Mouse (Mus musculus) bone marrow, adult 2 months (tissue): ENCODE measurements around the gene Bmper. TPM values are rescaled to one million over a fixed set of nuclear protein-coding genes. Genes with fewer than 3 reads are reported as not detected.

Experiments
- H3K27ac ChIP-seq: fragments of 200-500 bp; 2 replicates; pipeline ENCODE4 v1.5.1; 2012; ENCODE audit warnings: low read depth, mild to moderate bottlenecking, control low read depth, inconsistent platforms, low read length; ENCODE audit not compliant: control insufficient read depth, poor library complexity, insufficient read depth
- H3K4me1 ChIP-seq: fragments of 200-500 bp; 2 replicates; pipeline ENCODE4 v1.6.1; 2011; ENCODE audit warnings: low read length; ENCODE audit not compliant: control insufficient read depth, insufficient read depth
- H3K4me3 ChIP-seq: fragments of 200-500 bp; replicated peaks from 2 replicates; pipeline ENCODE3; 2011; ENCODE audit warnings: mild to moderate bottlenecking, low read depth, low read length, control low read depth; ENCODE audit not compliant: control insufficient read depth
- CTCF ChIP-seq: fragments of 200-500 bp; IDR thresholded peaks from 2 replicates; pipeline ENCODE4 v1.5.1; 2011; ENCODE audit warnings: low read length, control low read depth; ENCODE audit not compliant: control insufficient read depth, insufficient read depth
- POLR2A ChIP-seq: fragments of 200-500 bp; IDR thresholded peaks from 2 replicates; pipeline ENCODE4 v1.6.1; 2011; ENCODE audit warnings: low read depth, mild to moderate bottlenecking, control low read depth, low read length, borderline replicate concordance; ENCODE audit not compliant: control insufficient read depth
- WGBS: fragments of 180-500 bp; shearing (Covaris S2); methylation state at CpG from one replicate; pipeline ENCODE4 v1.1.7; 2018; 5-methylcytosine and 5-hydroxymethylcytosine counted together
- polyA plus RNA-seq: library from polyadenylated mRNA; stranded (reverse); fragments of >200 nt; gene quantifications from 2 replicates; pipeline ENCODE4 v1.2.4, GENCODE M21; 2011; ENCODE audit warnings: low replicate concordance; ENCODE audit not compliant: missing spikeins, insufficient read depth, insufficient read length

Gene Bmper
- polyA plus RNA-seq, 1 experiment: not detected

DNA sequence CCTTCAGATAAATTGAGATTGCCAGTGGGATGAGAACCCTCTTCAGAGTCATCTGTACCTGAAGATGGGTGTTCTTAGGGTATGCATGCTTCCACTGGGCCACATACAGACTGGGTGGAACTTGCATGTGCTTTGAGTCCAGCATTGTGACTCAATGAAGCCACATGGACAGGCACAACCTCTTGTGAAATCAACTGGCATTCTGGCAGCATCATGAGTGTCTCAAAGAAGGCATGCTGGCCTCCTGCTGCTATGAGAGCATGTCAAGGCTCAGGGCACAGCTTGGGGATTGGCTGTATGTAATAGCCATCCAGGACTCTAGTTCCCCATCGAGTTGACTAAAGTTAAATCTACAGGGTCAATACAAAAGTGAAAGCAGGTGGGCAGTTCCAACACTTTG, 200.9 kb downstream of the Bmper start:
- TF ChIP-seq CTCF (no peak), POLR2A (no peak)
- 67% methylated on average over 1 of the region's 1 CpGs for WGBS
- no peaks in the 10 kb centered on the region for H3K4me1 ChIP-seq
- H3K4me3 ChIP-seq: no peak overlapping the region
- no peak overlapping the region for H3K27ac ChIP-seq

DNA sequence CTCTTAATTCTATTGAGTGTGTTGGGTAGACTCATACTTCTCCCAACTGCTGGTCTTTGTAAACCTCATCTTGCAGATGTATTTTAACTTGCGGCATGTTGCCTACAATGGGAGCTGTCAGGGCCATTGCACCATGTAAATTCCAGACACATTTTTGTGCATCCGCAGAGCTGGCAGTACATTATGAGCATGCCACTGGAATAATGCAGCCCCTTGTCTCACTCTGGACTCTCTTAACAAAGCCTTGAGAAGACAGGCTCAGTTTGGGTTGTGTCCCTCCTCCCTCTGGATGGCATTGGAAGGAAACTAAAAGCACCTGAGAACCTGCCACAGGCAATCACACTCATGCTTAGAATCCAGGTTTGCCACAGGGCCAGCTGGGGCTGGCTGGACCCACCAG, 209.8 kb downstream of the Bmper start:
- 86% methylated on average over 2 of the region's 2 CpGs for WGBS
- TF ChIP-seq CTCF: no peak
- no peak for TF ChIP-seq POLR2A
- Histone ChIP-seq H3K4me3 (no peak overlapping the region), H3K4me1 (no peaks in the 10 kb centered on the region), H3K27ac (no peak overlapping the region)

DNA sequence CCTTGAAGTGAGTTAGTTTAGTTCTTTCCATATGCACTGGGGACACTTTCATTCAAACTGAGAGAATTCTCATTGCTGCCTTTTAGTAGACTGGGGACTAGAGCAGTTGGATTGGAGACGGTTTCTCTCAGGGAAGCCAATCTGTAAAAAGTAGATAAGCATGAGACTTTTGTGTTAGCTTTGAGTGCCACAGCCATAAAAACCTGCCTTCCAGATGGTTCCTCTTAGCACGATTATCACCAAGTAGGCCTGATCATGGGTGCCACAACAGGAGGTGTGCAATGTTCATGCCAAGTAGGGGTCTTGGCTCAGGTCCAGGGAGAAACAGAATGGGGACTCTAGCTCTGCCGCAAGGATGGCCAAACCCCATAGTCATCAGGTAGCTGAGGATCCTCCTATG, 210.4 kb downstream of the Bmper start:
- H3K27ac ChIP-seq: no peak overlapping the region
- 41% methylated on average over 3 of the region's 3 CpGs for WGBS
- TF ChIP-seq POLR2A (no peak), CTCF (no peak)
- no peak overlapping the region for H3K4me3 ChIP-seq
- no peaks in the 10 kb centered on the region for H3K4me1 ChIP-seq

DNA sequence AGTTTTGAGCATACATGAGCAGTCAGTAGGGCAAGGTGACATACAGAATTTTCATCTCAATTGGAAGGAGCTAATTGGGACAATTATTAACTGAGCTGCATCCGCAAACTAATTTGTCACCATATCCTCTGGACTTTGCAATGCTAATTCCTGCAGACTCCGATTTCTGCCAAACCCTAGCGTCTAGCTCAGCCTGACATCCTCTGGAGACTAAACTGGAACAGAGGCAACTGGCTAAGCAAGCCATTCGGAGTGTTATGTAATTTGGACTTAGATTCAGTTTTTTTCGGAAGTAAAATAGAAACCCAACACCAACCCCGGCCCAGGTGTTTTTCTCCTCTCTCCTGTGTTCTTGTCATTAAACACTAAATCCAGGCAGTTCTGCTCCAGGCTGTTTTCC, 213.9 kb downstream of the Bmper start:
- no peak overlapping the region for H3K27ac ChIP-seq
- TF ChIP-seq POLR2A (no peak), CTCF (no peak)

DNA sequence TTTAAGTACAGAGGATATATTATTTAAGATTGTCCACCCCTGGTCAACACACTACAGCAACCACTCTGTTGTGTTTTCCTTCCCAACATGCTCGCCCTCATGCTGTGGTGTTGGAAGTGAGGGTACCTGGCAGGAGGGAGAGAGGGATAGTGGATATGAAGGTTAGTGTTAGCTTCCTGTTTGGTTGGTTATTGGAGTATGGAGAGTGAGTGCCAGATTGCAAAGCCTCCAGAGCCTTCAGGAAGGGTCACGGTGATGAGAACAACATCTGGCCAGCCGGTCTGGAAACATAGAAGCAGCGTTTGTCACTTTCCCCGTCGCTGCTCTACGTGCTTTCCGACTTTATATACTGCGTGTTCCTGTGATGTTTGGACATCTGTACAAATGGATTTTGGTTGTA, 215.8 kb downstream of the Bmper start:
- H3K4me1 ChIP-seq: no peaks in the 10 kb centered on the region
- TF ChIP-seq POLR2A (no peak), CTCF (no peak)
- WGBS: 83% methylated on average over 9 of the region's 9 CpGs
- H3K4me3 ChIP-seq: no peak overlapping the region
- H3K27ac ChIP-seq: no peak overlapping the region

More for the DNA sequence above, 213.9 kb downstream of the Bmper start:
- H3K4me3 ChIP-seq: no peak overlapping the region
- H3K4me1 ChIP-seq: no peaks in the 10 kb centered on the region
- 85% methylated on average over 6 of the region's 6 CpGs for WGBS

DNA sequence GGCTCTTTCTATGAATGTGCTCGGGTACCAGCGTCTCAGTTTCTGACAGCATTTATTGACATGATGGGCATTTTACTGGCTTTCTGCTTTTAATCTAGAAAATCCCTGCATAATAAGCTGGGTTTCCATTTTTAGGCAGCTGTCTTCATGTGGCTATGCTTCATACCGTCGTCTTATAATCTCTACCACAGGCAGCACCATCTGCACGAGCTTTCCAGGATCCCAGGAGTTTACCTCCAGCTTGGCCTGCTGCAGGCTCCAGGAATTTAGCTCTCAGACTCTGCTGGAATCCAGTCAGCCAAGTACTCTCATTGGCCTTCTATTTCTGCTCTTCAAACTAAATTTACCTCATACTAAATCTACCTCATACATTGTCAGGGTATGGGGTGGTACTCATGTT, 219.3 kb downstream of the Bmper start:
- Histone ChIP-seq H3K4me1 (no peaks in the 10 kb centered on the region), H3K27ac (no peak overlapping the region)
- WGBS: 78% methylated on average over 5 of the region's 5 CpGs

DNA sequence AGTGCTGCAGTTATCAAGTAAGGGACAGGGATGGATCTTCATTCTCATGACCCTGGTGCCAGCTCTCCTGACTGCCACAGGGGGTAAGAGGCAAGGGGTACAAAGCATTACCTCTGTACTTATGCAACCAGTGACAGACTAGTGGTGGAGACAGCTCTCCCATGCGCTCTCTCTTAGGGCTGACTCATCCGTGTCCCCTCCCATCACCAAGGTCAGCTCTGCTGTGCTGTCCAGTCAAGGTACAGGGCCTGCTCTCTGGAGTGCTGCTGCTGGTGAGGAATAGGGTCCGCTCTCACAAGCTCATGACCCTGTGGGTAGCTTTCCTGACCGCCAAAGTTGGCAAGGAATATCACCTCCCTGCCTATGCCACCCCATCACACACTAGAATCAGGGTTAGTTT, 222.1 kb downstream of the Bmper start:
- Histone ChIP-seq H3K4me1 (no peaks in the 10 kb centered on the region), H3K27ac (no peak overlapping the region), H3K4me3 (no peak overlapping the region)
- 79% methylated on average over 4 of the region's 4 CpGs for WGBS
- TF ChIP-seq POLR2A (no peak), CTCF (no peak)

More for the DNA sequence above, 219.3 kb downstream of the Bmper start:
- TF ChIP-seq CTCF (no peak), POLR2A (no peak)
- H3K4me3 ChIP-seq: no peak overlapping the region

DNA sequence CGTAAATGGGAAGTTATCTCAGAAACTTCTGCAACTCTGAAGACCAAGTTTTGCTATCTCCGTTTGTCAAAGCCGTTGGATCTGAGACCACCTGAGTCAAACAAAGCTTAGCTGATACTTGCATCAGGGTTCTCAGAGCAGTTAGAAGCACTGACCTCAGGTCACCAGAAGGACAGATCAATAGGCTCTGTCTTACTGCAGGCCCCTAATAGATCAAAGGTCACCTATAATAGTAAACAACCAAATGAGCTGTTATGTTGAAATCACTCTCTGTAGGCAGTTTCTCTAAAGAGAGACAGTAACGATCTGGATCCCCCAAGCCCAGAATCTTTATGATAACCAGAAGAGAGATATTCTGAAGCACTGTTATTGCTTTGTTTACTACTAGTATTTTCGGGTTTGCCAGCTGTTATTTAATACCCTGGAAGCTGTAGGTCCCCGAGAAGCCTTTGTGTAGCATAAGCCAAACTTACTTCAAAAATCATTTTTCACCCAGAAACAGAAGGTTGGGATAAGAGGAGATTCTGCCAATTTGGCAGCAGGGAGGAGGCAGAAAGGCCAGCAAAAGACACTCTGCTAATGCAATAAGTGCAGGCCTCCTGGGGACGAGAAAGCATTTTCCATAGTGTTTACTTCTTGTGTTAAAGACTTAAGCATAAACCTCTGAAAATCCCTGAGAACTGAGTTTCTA, 224.5 kb downstream of the Bmper start:
- Histone ChIP-seq H3K4me1 (no peaks in the 10 kb centered on the region), H3K4me3 (no peak overlapping the region), H3K27ac (no peak overlapping the region)
- 71% methylated on average over 7 of the region's 7 CpGs for WGBS
- TF ChIP-seq POLR2A: no peak
- TF ChIP-seq CTCF: no peak

DNA sequence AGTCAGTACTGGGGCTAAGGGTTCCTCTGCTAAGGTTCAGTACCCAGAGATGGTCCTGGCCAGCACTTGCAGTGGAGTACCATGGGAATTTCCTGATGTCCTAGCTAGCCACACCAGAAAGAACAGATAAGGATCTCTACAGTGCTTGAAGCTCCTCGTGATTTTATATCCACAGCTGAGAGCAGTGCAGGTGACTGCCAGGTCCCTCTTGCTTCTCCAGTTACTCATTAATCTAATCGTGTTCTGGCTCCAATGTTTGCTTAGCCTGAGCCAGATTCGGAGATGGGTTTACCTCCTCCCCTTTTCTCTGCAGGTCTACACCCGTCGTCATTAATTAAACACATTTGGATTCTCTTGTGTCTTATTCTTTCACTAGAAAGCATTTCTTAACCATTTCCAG, 230.4 kb downstream of the Bmper start:
- H3K27ac ChIP-seq: no peak overlapping the region
- 76% methylated on average over 5 of the region's 5 CpGs for WGBS
- no peak overlapping the region for H3K4me3 ChIP-seq
- TF ChIP-seq POLR2A: no peak
- TF ChIP-seq CTCF: no peak
- H3K4me1 ChIP-seq: no peaks in the 10 kb centered on the region
